Mouse (Mus musculus) neutrophil, adult 65 days (primary cell): Measurements from ENCODE around the gene Ap5m1. TPM values are rescaled to one million over a fixed set of nuclear protein-coding genes. Genes with fewer than 3 reads are reported as not detected.

Experiments used
- total RNA-seq: library from RNA; stranded (reverse); gene quantifications from 2 replicates; pipeline ENCODE4 v1.2.4, GENCODE M21; 2023

Ap5m1 gene
- total RNA-seq = 12.0 and 13.1 TPM in 2 replicates

DNA sequence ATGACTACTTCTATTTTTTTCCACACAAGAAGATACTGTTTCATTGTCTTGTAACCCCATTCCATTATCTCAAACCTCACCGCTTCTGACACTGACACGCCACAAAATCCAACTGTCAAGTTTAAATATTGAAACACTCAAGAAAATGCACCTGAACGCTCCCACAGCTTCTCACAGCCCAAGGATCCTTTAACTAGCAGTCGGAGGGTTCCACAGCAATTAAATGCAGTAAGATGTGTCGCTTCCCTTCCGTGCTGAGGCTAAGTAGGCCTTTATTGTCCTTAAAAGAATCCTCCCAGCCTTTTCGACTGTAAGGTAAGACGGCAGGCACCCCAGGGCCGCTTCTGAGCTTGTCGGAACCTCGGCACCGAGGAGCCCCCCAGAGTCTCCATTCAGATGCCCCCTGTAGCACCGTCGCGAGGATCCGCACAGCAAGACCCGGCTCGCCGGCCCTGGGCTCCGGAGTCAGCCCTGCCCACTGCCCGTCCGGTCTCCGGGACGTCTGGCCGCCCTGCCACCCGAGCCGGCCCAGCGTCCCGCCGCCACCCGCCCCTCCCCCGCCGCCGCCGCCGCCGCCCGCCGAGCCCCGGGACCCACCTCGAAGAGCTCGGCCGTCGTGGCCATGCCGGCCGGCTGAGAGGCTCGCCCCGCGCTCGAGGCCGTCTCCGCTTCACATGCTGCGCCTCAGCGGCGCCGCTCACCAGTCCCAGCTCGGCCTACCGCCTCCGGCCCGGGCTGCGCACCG is at the start of gene Ap5m1:
TSS of gene Ap5m1 (plus strand) at position 569 of the 745 bp plus-strand sequence.

DNA sequence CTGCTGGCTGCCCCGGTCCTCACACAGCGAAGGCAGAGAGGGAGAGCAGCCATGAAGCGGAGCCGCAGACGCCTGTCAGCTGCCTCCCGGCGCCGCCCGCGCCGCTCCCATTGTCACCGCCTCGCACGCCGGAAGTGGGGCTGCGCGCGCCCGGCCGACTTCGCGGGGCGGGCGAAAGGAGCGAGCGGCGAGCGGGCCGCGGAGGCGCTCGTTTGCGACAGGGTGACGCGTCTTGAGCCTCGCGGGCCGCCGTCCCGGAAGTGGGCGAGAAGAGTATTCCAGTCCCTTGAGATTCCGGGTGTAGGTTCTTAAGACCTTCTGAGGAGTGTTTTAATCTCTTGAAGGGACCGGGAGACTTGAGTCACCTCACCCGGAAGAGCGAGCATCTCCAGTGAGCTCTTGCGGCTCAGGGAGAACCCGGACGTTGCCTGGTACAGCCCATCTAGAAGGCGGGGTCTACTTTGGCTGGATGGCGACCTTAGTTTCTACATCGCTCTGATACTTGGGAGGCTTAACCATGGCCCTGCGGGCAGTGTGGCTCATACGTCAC is 452 bp downstream of the Ap5m1 start, which contains the start of gene Exoc5:
TSS of gene Exoc5 (minus strand) at position 380 of the 550 bp plus-strand sequence.

Other genes starting within 250 kb of the Ap5m1 start
- 38.4 and 56.0 TPM in 2 replicates for gene Exoc5, start 556 bp downstream of the Ap5m1 start, total RNA-seq
- gene Naa30, start 106.1 kb downstream of the Ap5m1 start, total RNA-seq = 13.9 and 21.2 TPM in 2 replicates
- gene ccdc198, start 179.4 kb downstream of the Ap5m1 start, total RNA-seq = not detected in 2 replicates